ENCODE assay signal across 7 mouse cellular contexts in the genomic region with DNA sequence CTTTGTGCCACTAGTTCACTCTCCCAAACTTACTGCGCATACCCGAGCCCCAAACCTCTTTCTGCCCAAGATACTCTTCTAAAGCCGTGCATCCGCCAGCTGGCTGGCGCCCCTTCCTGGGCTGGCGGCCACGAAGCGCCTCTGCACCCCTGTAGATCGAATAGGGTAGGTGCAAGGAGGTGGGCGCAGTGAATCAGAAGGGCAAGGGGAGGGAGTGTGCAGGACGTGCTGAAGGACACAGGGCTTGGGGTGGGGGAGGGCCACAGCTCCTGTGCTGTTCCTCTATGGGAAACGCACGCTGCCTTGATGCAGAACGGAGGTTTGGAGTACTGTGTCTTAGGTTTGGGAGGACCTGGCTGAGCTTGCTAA. TPM values are rescaled to one million over a fixed set of nuclear protein-coding genes. Genes with fewer than 3 reads are reported as not detected.
DNase-seq lines count a peak whose midpoint lies in the region; ATAC-seq and TF ChIP-seq lines count a peak whose summit lies in the region.

A gene (minus strand): TSS at position 164 of the 369 bp plus-strand sequence.

- peak in 1 of 2 experiments; percentile 78 for DNase-seq in left cerebral cortex, adult 2 months (ENCODE audit: extremely low spot score in 1 of 2, low spot score in 2 of 2)
- DNase-seq in left cerebral cortex, adult 9 months (ENCODE audit: low spot score in 2 of 2) = no peak
- peak in 1 of 2 experiments; percentile 44 for DNase-seq in adrenal gland, postnatal 4 days (ENCODE audit: low spot score in 2 of 2)
- DNase-seq in kidney, postnatal 25 days = peak; percentile 51 to 82
- DNase-seq in telencephalon, adult 2 months (ENCODE audit: low read depth, low spot score) = peak; percentile 82

- peak; percentile 40 for TF ChIP-seq CTCF in left cerebral cortex, adult 2 months (IDR thresholded peaks at IDR 0.05)

- H3K4me1 ChIP-seq in erythroblast, embryonic 14.5 days (ENCODE audit: control insufficient read depth) = peaks cover 26% of the 10 kb centered on the region

- H3K9me3 ChIP-seq in erythroblast, embryonic 14.5 days (ENCODE audit: control insufficient read depth, low read length) = no peaks in the 10 kb centered on the region

- peak; percentile 73 for ATAC-seq in megakaryocyte, adult 5-6 weeks (ENCODE audit: poor library complexity, severe bottlenecking)

- H3K27me3 ChIP-seq in erythroblast, embryonic 14.5 days (ENCODE audit: control insufficient read depth) = peaks cover 29% of the 10 kb centered on the region

- H3K4me3 ChIP-seq in left cerebral cortex, adult 2 months = peak within 1 kb of the TSS; percentile 90
- H3K4me3 ChIP-seq in erythroblast, embryonic 14.5 days (replicated peaks) = peak within 1 kb of the TSS; percentile 89

- intact Hi-C loops in left cerebral cortex, adult 2 months (cut with DNase I) = loop anchor here (1.0 to 2.0 kb wide), 4 partner anchors 10 to 46 kb away; a partner anchor contains a TSS

- H3K36me3 ChIP-seq in erythroblast, embryonic 14.5 days (ENCODE audit: control insufficient read depth) = peaks cover 16% of the 10 kb centered on the region

- H3K27ac ChIP-seq in left cerebral cortex, adult 2 months = peak within 1 kb of the TSS; percentile 100

RNA-seq across cellular contexts. Expression of the gene that starts here (rescaled TPM):
- total RNA-seq in left cerebral cortex, adult 2 months (2021) = 10 to 100 TPM; 30.6 to 32.8 TPM
- total RNA-seq in adrenal gland, postnatal 4 days (2021) = 10 to 100 TPM; 15.6 to 16.9 TPM
- polyA plus RNA-seq in erythroblast, embryonic 14.5 days (2012) = 0.55 and 0.90 TPM in 2 replicates
- total RNA-seq in megakaryocyte, adult 5-6 weeks (2015) = 3.1 and 4.7 TPM in 2 replicates
- total RNA-seq in megakaryocyte, adult 5-6 weeks (2017) = 1.5 and 2.0 TPM in 2 replicates

Comparison
In these comparisons a context has a peak if more than half of its experiments do, and no peak if none do; other contexts are left out.
1. DNase-seq: peak in kidney, postnatal 25 days (2 of 2) and telencephalon, adult 2 months (single experiment); none in left cerebral cortex, adult 9 months (0 of 2).